Mouse (Mus musculus): ENCODE results near the gene Peli2. TPM values are rescaled to one million over a fixed set of nuclear protein-coding genes. Genes with fewer than 3 reads are reported as not detected.

Peli2 gene
- polyA plus RNA-seq, 1 experiment from 2014 or later: 5.9 TPM

DNA sequence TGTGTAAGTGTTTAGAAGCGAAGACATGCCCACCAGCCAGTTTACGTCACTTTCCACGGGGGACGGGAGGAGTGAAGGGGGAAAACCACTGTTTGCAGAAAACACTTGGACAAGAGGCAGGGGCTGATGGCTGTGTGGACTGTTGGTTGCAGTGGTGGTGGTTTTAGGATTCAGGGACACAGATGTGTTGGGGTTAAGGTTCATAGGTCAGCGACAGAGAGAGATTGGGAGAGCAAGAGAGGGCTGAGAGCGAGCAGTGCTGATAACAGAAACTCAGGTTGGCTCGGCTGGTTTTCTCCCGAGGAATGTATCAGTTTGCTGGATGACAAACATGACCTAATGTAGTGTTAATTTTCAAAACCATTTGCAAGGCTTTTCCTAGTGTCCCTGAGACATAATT lies 80.8 kb downstream of the Peli2 start:
- H3K4me2 ChIP-seq (replicated peaks; ENCODE audit: low read depth): no peak overlapping the region
- H3K4me1 ChIP-seq (replicated peaks; ENCODE audit: control insufficient read depth, insufficient read depth): peaks cover 3% of the 10 kb centered on the region; the same call in 1 of the 2 replicates
- H3K27me3 ChIP-seq (ENCODE audit: control insufficient read depth, insufficient read depth, low read length): no peaks in the 10 kb centered on the region
- H3K4me3 ChIP-seq (ENCODE audit: low read depth, low read length): no peak overlapping the region
- H3K9ac ChIP-seq (ENCODE audit: low read length): no peak overlapping the region
- H3K36me3 ChIP-seq (ENCODE audit: control insufficient read depth, insufficient read depth, low read length): no peaks in the 10 kb centered on the region
- H3K9me3 ChIP-seq (ENCODE audit: control insufficient read depth, low read length): no peaks in the 10 kb centered on the region
- no peak overlapping the region for H3K27ac ChIP-seq (replicated peaks)
- TF ChIP-seq EP300 (optimal IDR thresholded peaks at IDR 0.05) (no peak), CTCF (IDR thresholded peaks at IDR 0.05; ENCODE audit: low read depth) (no peak)
- 64% methylated on average over 8 of the region's 8 CpGs for WGBS
- DNase-seq (ENCODE audit: low spot score) (no peak), ATAC-seq (ENCODE audit: low FRiP score, low TSS enrichment) (no peak)

GRCm38 (mm10) chr14:48202096-48203036 lies 81.7 kb downstream of the Peli2 start:
- 71% methylated on average over 17 of the region's 17 CpGs for WGBS
- Histone ChIP-seq H3K36me3 (ENCODE audit: control insufficient read depth, insufficient read depth, low read length) (no peaks in the 10 kb centered on the region), H3K9me3 (ENCODE audit: control insufficient read depth, low read length) (no peaks in the 10 kb centered on the region), H3K4me1 (replicated peaks; ENCODE audit: control insufficient read depth, insufficient read depth) (peaks cover 3% of the 10 kb centered on the region; the same call in 1 of the 2 replicates), H3K4me3 (ENCODE audit: low read depth, low read length) (no peak overlapping the region), H3K27me3 (ENCODE audit: control insufficient read depth, insufficient read depth, low read length) (no peaks in the 10 kb centered on the region), H3K9ac (ENCODE audit: low read length) (no peak overlapping the region), H3K27ac (replicated peaks) (no peak overlapping the region), H3K4me2 (replicated peaks; ENCODE audit: low read depth) (no peak overlapping the region)
- TF ChIP-seq CTCF (IDR thresholded peaks at IDR 0.05; ENCODE audit: low read depth) (no peak), EP300 (optimal IDR thresholded peaks at IDR 0.05) (no peak)
- DNase-seq (ENCODE audit: low spot score): no peak
- no peak for ATAC-seq (ENCODE audit: low FRiP score, low TSS enrichment)

GRCm38 (mm10) chr14:48205044-48205443 lies 84.4 kb downstream of the Peli2 start:
- H3K4me1 ChIP-seq (replicated peaks; ENCODE audit: control insufficient read depth, insufficient read depth): no peaks in the 10 kb centered on the region

GRCm38 (mm10) chr14:48205635-48206034 lies 85.0 kb downstream of the Peli2 start:
- no peak overlapping the region for H3K4me2 ChIP-seq (replicated peaks; ENCODE audit: low read depth)
- ATAC-seq (ENCODE audit: low FRiP score, low TSS enrichment): no peak
- no peaks in the 10 kb centered on the region for H3K4me1 ChIP-seq (replicated peaks; ENCODE audit: control insufficient read depth, insufficient read depth)
- no peak overlapping the region for H3K4me3 ChIP-seq (ENCODE audit: low read depth, low read length)
- no peak for DNase-seq (ENCODE audit: low spot score)
- 49% methylated on average over 11 of the region's 11 CpGs for WGBS
- no peak overlapping the region for H3K9ac ChIP-seq (ENCODE audit: low read length)
- no peaks in the 10 kb centered on the region for H3K36me3 ChIP-seq (ENCODE audit: control insufficient read depth, insufficient read depth, low read length)
- no peak overlapping the region for H3K27ac ChIP-seq (replicated peaks)
- TF ChIP-seq CTCF (IDR thresholded peaks at IDR 0.05; ENCODE audit: low read depth): no peak
- TF ChIP-seq EP300 (optimal IDR thresholded peaks at IDR 0.05): no peak
- H3K9me3 ChIP-seq (ENCODE audit: control insufficient read depth, low read length): no peaks in the 10 kb centered on the region
- H3K27me3 ChIP-seq (ENCODE audit: control insufficient read depth, insufficient read depth, low read length): no peaks in the 10 kb centered on the region

More at GRCm38 (mm10) chr14:48205044-48205443, 84.4 kb downstream of the Peli2 start:
- ATAC-seq (ENCODE audit: low FRiP score, low TSS enrichment) (no peak), DNase-seq (ENCODE audit: low spot score) (no peak)
- no peak overlapping the region for H3K4me2 ChIP-seq (replicated peaks; ENCODE audit: low read depth)
- WGBS: 83% methylated on average over 10 of the region's 10 CpGs
- H3K27me3 ChIP-seq (ENCODE audit: control insufficient read depth, insufficient read depth, low read length): no peaks in the 10 kb centered on the region
- no peak overlapping the region for H3K27ac ChIP-seq (replicated peaks)
- no peaks in the 10 kb centered on the region for H3K36me3 ChIP-seq (ENCODE audit: control insufficient read depth, insufficient read depth, low read length)
- H3K4me3 ChIP-seq (ENCODE audit: low read depth, low read length): no peak overlapping the region
- no peaks in the 10 kb centered on the region for H3K9me3 ChIP-seq (ENCODE audit: control insufficient read depth, low read length)
- no peak for TF ChIP-seq CTCF (IDR thresholded peaks at IDR 0.05; ENCODE audit: low read depth)
- TF ChIP-seq EP300 (optimal IDR thresholded peaks at IDR 0.05): no peak
- H3K9ac ChIP-seq (ENCODE audit: low read length): no peak overlapping the region

- H3K9me3 ChIP-seq (ENCODE audit: control insufficient read depth, low read length): no peaks in the 10 kb centered on the region
- no peak overlapping the region for H3K27ac ChIP-seq (replicated peaks)
- H3K4me1 ChIP-seq (replicated peaks; ENCODE audit: control insufficient read depth, insufficient read depth): no peaks in the 10 kb centered on the region
- ATAC-seq (ENCODE audit: low FRiP score, low TSS enrichment) (peak; percentile 50; the same call in 1 of the 2 replicates), DNase-seq (ENCODE audit: low spot score) (no peak)
- 18% methylated on average over 15 of the region's 15 CpGs for whole genome bisulfite sequencing
- H3K4me3 ChIP-seq (ENCODE audit: low read depth, low read length): no peak overlapping the region
- H3K36me3 ChIP-seq (ENCODE audit: control insufficient read depth, insufficient read depth, low read length): no peaks in the 10 kb centered on the region
- no peaks in the 10 kb centered on the region for H3K27me3 ChIP-seq (ENCODE audit: control insufficient read depth, insufficient read depth, low read length)
- TF ChIP-seq CTCF (IDR thresholded peaks at IDR 0.05; ENCODE audit: low read depth) (no peak), EP300 (optimal IDR thresholded peaks at IDR 0.05) (no peak)
- H3K4me2 ChIP-seq (replicated peaks; ENCODE audit: low read depth): peak overlapping the region; percentile 31
- H3K9ac ChIP-seq (ENCODE audit: low read length): no peak overlapping the region
These were observed 86.5 kb downstream of the Peli2 start for GRCm38 (mm10) chr14:48207119-48207518.

Data from stomach, postnatal 0 days (tissue).